Mouse (Mus musculus) lung, adult 18-20 months (tissue): Measurements from ENCODE around the gene Mical1.

Source experiments
- DNase-seq, 2 experiments: peaks; one replicate each; pipeline ENCODE4 v3.0.0; 2022; ENCODE audit warnings: mixed read lengths in 2 of 2

The Mical1 gene

DNA sequence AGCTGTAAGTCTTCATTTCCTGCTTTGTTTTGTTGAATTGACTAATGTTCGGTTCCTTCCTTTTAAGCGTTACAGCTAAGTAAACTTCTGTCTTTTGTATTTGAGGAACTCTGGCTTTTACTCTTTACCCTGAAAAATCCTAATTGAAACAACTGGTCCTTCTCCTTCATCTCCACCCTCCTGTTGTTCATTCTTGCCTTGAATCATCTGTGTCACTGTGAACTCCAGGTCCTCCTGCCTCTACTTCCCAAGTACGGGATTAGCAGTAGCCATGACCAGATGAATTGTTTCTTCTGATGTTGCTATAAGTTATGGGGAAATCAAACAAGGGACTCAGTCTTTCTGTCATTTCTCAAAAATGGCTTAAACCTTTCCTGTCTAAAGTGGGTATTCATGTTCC, 47.3 kb downstream of the Mical1 start:
- DNase-seq: no peak

GRCm38 (mm10) chr10:41525696-41526095, 49.6 kb downstream of the Mical1 start:
- DNase-seq: no peak

DNA sequence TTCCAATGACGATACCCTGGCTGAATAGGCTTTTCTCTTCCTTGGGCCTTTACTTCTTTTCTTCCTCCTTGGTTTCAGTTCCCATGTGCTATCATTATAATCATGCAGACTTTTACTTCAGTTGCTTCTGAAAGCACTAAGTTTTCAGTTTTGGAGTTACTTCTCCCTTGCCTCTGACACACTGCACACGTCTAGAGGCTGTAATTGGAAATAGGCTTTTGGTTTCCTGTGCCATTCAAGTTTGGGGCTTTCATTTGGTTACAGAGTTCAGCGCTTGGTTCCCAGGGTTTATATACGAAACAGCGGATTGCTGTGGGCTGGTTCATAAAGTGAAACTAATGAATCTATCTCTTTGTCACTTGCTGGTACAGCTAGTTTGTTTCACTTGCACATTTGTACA, 53.9 kb downstream of the Mical1 start:
- DNase-seq: no peak

- DNase-seq: no peak
Observed at GRCm38 (mm10) chr10:41535991-41536390, 59.9 kb downstream of the Mical1 start.
